Mouse (Mus musculus): ENCODE measurements at regions not wholly inside any gene's neighbourhood (a gene's known extent, or its start where the extent isn't known, plus 50 kb on each side); places are given as distances from the start of the nearest gene placed in this dataset.

GRCm38 (mm10) chr5:119448494-119448893 is 222.0 kb upstream of the Tbx3 start:
- Histone ChIP-seq H3K9me3 (ENCODE audit: control insufficient read depth, low read length) (no peaks in the 10 kb centered on the region), H3K27me3 (ENCODE audit: control insufficient read depth, insufficient read depth, low read length) (no peaks in the 10 kb centered on the region), H3K36me3 (ENCODE audit: control insufficient read depth, insufficient read depth, low read length) (no peaks in the 10 kb centered on the region), H3K4me3 (replicated peaks; ENCODE audit: low read length) (no peak overlapping the region), H3K4me2 (replicated peaks; ENCODE audit: low read depth, low read length, severe bottlenecking) (no peak overlapping the region), H3K4me1 (ENCODE audit: control insufficient read depth, insufficient read depth, low read length) (peaks cover 7% of the 10 kb centered on the region), H3K27ac (replicated peaks; ENCODE audit: low read depth, low read length) (no peak overlapping the region), H3K9ac (ENCODE audit: low read depth, low read length, severe bottlenecking) (no peak overlapping the region)
- WGBS, result 90% methylated on average over 4 of the region's 4 CpGs
- no peak for TF ChIP-seq POLR2A (IDR thresholded peaks at IDR 0.05; ENCODE audit: borderline replicate concordance, extremely low read depth, insufficient read depth, insufficient read length)
- ATAC-seq (ENCODE audit: low FRiP score, low read depth), result no peak
- DNase-seq (ENCODE audit: low spot score), result no peak

GRCm38 (mm10) chr5:119449166-119449565 is 221.3 kb upstream of the Tbx3 start:
- ATAC-seq (ENCODE audit: low FRiP score, low read depth), result no peak
- 42% methylated on average over 7 of the region's 7 CpGs for WGBS

GRCm38 (mm10) chr5:119459751-119460150 is 210.7 kb upstream of the Tbx3 start:
- DNase-seq (ENCODE audit: low spot score) (no peak), ATAC-seq (ENCODE audit: low FRiP score, low read depth) (no peak)
- no peak overlapping the region for H3K4me2 ChIP-seq (replicated peaks; ENCODE audit: low read depth, low read length, severe bottlenecking)
- H3K27me3 ChIP-seq (ENCODE audit: control insufficient read depth, insufficient read depth, low read length), result no peaks in the 10 kb centered on the region
- H3K27ac ChIP-seq (replicated peaks; ENCODE audit: low read depth, low read length), result no peak overlapping the region
- H3K9ac ChIP-seq (ENCODE audit: low read depth, low read length, severe bottlenecking), result no peak overlapping the region
- TF ChIP-seq POLR2A (IDR thresholded peaks at IDR 0.05; ENCODE audit: borderline replicate concordance, extremely low read depth, insufficient read depth, insufficient read length), result no peak
- H3K4me3 ChIP-seq (replicated peaks; ENCODE audit: low read length), result no peak overlapping the region
- no peaks in the 10 kb centered on the region for H3K9me3 ChIP-seq (ENCODE audit: control insufficient read depth, low read length)
- WGBS, result 64% methylated on average over 3 of the region's 3 CpGs
- no peaks in the 10 kb centered on the region for H3K36me3 ChIP-seq (ENCODE audit: control insufficient read depth, insufficient read depth, low read length)
- no peaks in the 10 kb centered on the region for H3K4me1 ChIP-seq (ENCODE audit: control insufficient read depth, insufficient read depth, low read length)

More at GRCm38 (mm10) chr5:119449166-119449565, 221.3 kb upstream of the Tbx3 start:
- Histone ChIP-seq H3K36me3 (ENCODE audit: control insufficient read depth, insufficient read depth, low read length) (no peaks in the 10 kb centered on the region), H3K4me2 (replicated peaks; ENCODE audit: low read depth, low read length, severe bottlenecking) (no peak overlapping the region), H3K4me3 (replicated peaks; ENCODE audit: low read length) (no peak overlapping the region), H3K4me1 (ENCODE audit: control insufficient read depth, insufficient read depth, low read length) (peaks cover 7% of the 10 kb centered on the region), H3K9me3 (ENCODE audit: control insufficient read depth, low read length) (no peaks in the 10 kb centered on the region), H3K27me3 (ENCODE audit: control insufficient read depth, insufficient read depth, low read length) (no peaks in the 10 kb centered on the region), H3K9ac (ENCODE audit: low read depth, low read length, severe bottlenecking) (no peak overlapping the region), H3K27ac (replicated peaks; ENCODE audit: low read depth, low read length) (no peak overlapping the region)
- no peak for TF ChIP-seq POLR2A (IDR thresholded peaks at IDR 0.05; ENCODE audit: borderline replicate concordance, extremely low read depth, insufficient read depth, insufficient read length)
- DNase-seq (ENCODE audit: low spot score), result peak; percentile 46

- Histone ChIP-seq H3K27me3 (ENCODE audit: control insufficient read depth, insufficient read depth, low read length) (no peaks in the 10 kb centered on the region), H3K4me1 (ENCODE audit: control insufficient read depth, insufficient read depth, low read length) (no peaks in the 10 kb centered on the region), H3K27ac (replicated peaks; ENCODE audit: low read depth, low read length) (no peak overlapping the region), H3K9me3 (ENCODE audit: control insufficient read depth, low read length) (no peaks in the 10 kb centered on the region), H3K36me3 (ENCODE audit: control insufficient read depth, insufficient read depth, low read length) (no peaks in the 10 kb centered on the region), H3K4me3 (replicated peaks; ENCODE audit: low read length) (no peak overlapping the region), H3K4me2 (replicated peaks; ENCODE audit: low read depth, low read length, severe bottlenecking) (no peak overlapping the region), H3K9ac (ENCODE audit: low read depth, low read length, severe bottlenecking) (no peak overlapping the region)
- no peak for TF ChIP-seq POLR2A (IDR thresholded peaks at IDR 0.05; ENCODE audit: borderline replicate concordance, extremely low read depth, insufficient read depth, insufficient read length)
- DNase-seq (ENCODE audit: low spot score) (no peak), ATAC-seq (ENCODE audit: low FRiP score, low read depth) (no peak)
- WGBS, result 63% methylated on average over 14 of the region's 14 CpGs
Measured at GRCm38 (mm10) chr5:119462659-119463530, 207.6 kb upstream of the Tbx3 start.

GRCm38 (mm10) chr5:119464553-119464952 is 205.9 kb upstream of the Tbx3 start:
- no peak overlapping the region for H3K4me3 ChIP-seq (replicated peaks; ENCODE audit: low read length)
- no peaks in the 10 kb centered on the region for H3K9me3 ChIP-seq (ENCODE audit: control insufficient read depth, low read length)
- no peaks in the 10 kb centered on the region for H3K36me3 ChIP-seq (ENCODE audit: control insufficient read depth, insufficient read depth, low read length)
- no peak overlapping the region for H3K27ac ChIP-seq (replicated peaks; ENCODE audit: low read depth, low read length)
- no peaks in the 10 kb centered on the region for H3K4me1 ChIP-seq (ENCODE audit: control insufficient read depth, insufficient read depth, low read length)
- no peak for DNase-seq (ENCODE audit: low spot score)
- no peak overlapping the region for H3K9ac ChIP-seq (ENCODE audit: low read depth, low read length, severe bottlenecking)
- no peak overlapping the region for H3K4me2 ChIP-seq (replicated peaks; ENCODE audit: low read depth, low read length, severe bottlenecking)
- ATAC-seq (ENCODE audit: low FRiP score, low read depth), result no peak
- TF ChIP-seq POLR2A (IDR thresholded peaks at IDR 0.05; ENCODE audit: borderline replicate concordance, extremely low read depth, insufficient read depth, insufficient read length), result no peak
- WGBS, result 79% methylated on average over 4 of the region's 4 CpGs
- H3K27me3 ChIP-seq (ENCODE audit: control insufficient read depth, insufficient read depth, low read length), result no peaks in the 10 kb centered on the region

Measured in limb, embryonic 14.5 days (tissue).